Mouse (Mus musculus) olfactory bulb, adult 2 months (tissue): Measurements from ENCODE around the gene Adamts17.

Experiments used
- CTCF ChIP-seq: fragments of 200-500 bp; IDR thresholded peaks from 2 replicates; pipeline ENCODE4 v1.5.1; 2012; ENCODE audit warnings: low read depth, mild to moderate bottlenecking, low read length, moderate library complexity; ENCODE audit not compliant: insufficient read depth
- POLR2A ChIP-seq: fragments of 200-500 bp; IDR thresholded peaks from 2 replicates; pipeline ENCODE4 v1.6.1; 2012; ENCODE audit warnings: mild to moderate bottlenecking, low read depth, low read length, moderate library complexity; ENCODE audit not compliant: insufficient read depth

- TF ChIP-seq CTCF (no peak), POLR2A (no peak)
Measured at GRCm38 (mm10) chr7:66800784-66801183, 38.8 kb upstream of the Adamts17 start.
